Mouse (Mus musculus) midbrain, embryonic 15.5 days (tissue): ENCODE measurements around the gene Gm42906. TPM values are rescaled to one million over a fixed set of nuclear protein-coding genes. Genes with fewer than 3 reads are reported as not detected.

Experiments used
- ATAC-seq: fragments of 200-750 bp; cut with Nextera tagmentation; replicated peaks from 2 replicates; pipeline ENCODE4 v1.8.0; 2017; ENCODE audit warnings: moderate TSS enrichment
- H3K27ac ChIP-seq: fragments of 300-500 bp; sonication (generic); 2 replicates; pipeline ENCODE4 v1.5.1; 2015; ENCODE audit warnings: mild to moderate bottlenecking, inconsistent platforms
- H3K27me3 ChIP-seq: fragments of 300-500 bp; sonication (generic); replicated peaks from 2 replicates; pipeline ENCODE4 v1.6.1; 2015; ENCODE audit warnings: inconsistent platforms
- H3K36me3 ChIP-seq: fragments of 300-500 bp; sonication (generic); replicated peaks from 2 replicates; pipeline ENCODE4 v1.6.1; 2015; ENCODE audit warnings: inconsistent platforms
- H3K4me1 ChIP-seq: fragments of 300-500 bp; sonication (generic); 2 replicates; pipeline ENCODE4 v1.6.1; 2015; ENCODE audit warnings: inconsistent platforms
- H3K4me2 ChIP-seq: fragments of 300-500 bp; sonication (generic); 2 replicates; pipeline ENCODE4 v1.6.1; 2015; ENCODE audit warnings: inconsistent platforms, mild to moderate bottlenecking, moderate library complexity
- H3K4me3 ChIP-seq: fragments of 300-500 bp; sonication (generic); 2 replicates; pipeline ENCODE4 v1.5.1; 2015; ENCODE audit warnings: mild to moderate bottlenecking, inconsistent platforms
- H3K9ac ChIP-seq: fragments of 300-500 bp; sonication (generic); 2 replicates; pipeline ENCODE4 v1.6.1; 2015; ENCODE audit warnings: mild to moderate bottlenecking, inconsistent platforms
- H3K9me3 ChIP-seq: fragments of 300-500 bp; sonication (generic); 2 replicates; pipeline ENCODE4 v1.6.1; 2016; ENCODE audit warnings: inconsistent platforms
- WGBS: fragments of 180-500 bp; shearing (Covaris S2); methylation state at CpG from one replicate; pipeline ENCODE4 v1.1.7; 2015; ENCODE audit warnings: mixed read lengths; 5-methylcytosine and 5-hydroxymethylcytosine counted together
- polyA plus RNA-seq: library from polyadenylated mRNA; unstranded; fragments of >200 nt; fragmentation: Nextera tagmentation; extraction: Ambion mirVana; gene quantifications from 2 replicates; pipeline ENCODE4 v1.2.1, GENCODE M21; 2015

Gm42906 gene
- polyA plus RNA-seq, 1 experiment from 2014 or later, result not detected

DNA sequence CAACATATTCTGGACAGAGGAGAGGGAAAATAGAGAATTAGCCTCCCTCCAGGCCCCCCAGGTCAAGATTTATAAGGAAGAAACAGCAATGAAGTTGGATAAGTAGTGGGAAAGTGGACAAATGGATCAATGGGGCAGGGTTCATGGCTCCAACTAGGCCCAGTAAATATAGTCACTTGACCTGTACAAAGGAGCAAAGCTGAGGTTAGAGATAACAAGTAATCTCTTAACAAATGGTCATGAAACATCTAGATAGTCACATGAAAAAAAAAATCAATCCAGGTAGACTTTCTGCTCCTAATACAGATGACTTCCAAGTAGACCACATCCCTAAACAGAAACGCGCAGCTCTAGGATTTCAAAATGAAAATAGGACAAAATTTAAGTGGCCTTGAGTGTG, 350.0 kb downstream of the Gm42906 start:
- 100% methylated on average over 2 of the region's 2 CpGs for WGBS
- H3K27ac ChIP-seq, result no peak overlapping the region

DNA sequence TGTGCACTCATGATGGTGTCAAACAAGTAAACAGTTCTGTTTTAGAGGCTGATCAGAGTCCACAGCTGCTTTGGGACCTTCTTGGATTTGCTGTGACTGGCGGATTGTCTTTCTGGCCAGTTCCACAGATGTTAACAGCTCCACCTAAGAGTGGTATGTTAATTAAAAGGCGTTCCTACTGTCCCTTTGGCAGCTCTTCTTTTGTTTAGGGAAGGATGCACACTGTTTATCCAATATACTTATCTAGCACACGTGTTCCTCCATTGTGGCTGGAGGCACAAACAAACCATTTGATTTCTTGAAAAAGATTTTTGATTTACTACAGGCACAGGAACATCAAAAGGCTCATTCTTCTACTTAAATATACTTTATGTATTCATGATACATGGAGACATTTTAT, 351.0 kb downstream of the Gm42906 start:
- no peak for ATAC-seq
- H3K9me3 ChIP-seq, result no peaks in the 10 kb centered on the region
- no peak overlapping the region for H3K27ac ChIP-seq
- H3K4me1 ChIP-seq, result no peaks in the 10 kb centered on the region
- WGBS, result 62% methylated on average over 3 of the region's 3 CpGs
- H3K4me3 ChIP-seq, result no peak overlapping the region
- H3K27me3 ChIP-seq, result no peaks in the 10 kb centered on the region
- no peak overlapping the region for H3K4me2 ChIP-seq
- H3K9ac ChIP-seq, result no peak overlapping the region
- H3K36me3 ChIP-seq, result no peaks in the 10 kb centered on the region

More for the DNA sequence above, 350.0 kb downstream of the Gm42906 start:
- no peak overlapping the region for H3K9ac ChIP-seq
- no peaks in the 10 kb centered on the region for H3K36me3 ChIP-seq
- no peaks in the 10 kb centered on the region for H3K4me1 ChIP-seq
- H3K9me3 ChIP-seq, result no peaks in the 10 kb centered on the region
- no peak overlapping the region for H3K4me3 ChIP-seq
- H3K4me2 ChIP-seq, result no peak overlapping the region
- no peak for ATAC-seq
- no peaks in the 10 kb centered on the region for H3K27me3 ChIP-seq

DNA sequence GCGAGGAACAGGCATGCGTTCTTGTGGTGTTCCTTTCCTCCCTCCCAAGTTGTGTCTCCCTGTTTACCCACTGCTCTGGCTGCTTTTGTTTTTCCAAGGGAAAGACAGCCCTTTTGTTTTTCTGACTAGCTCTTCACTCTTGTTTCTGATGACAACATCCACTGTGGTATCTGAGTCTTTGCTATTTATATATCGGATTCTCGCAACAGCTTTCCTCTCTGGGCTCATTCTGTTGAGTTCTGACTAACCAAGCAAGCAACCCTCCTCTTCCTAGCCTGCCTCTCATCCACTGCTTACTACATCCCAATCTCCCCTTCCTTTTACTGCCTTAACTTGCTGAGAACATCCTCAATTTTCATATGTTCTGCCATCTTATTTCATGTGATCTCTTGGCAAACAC, 353.7 kb downstream of the Gm42906 start:
- Histone ChIP-seq H3K9me3 (no peaks in the 10 kb centered on the region), H3K27ac (no peak overlapping the region), H3K4me3 (no peak overlapping the region), H3K36me3 (no peaks in the 10 kb centered on the region), H3K27me3 (no peaks in the 10 kb centered on the region), H3K4me2 (no peak overlapping the region), H3K4me1 (0 out of 2 replicates have a peak, but pooled peaks cover 4% of the 10 kb centered on the region), H3K9ac (no peak overlapping the region)
- no peak for ATAC-seq
- 83% methylated on average over 4 of the region's 4 CpGs for WGBS

DNA sequence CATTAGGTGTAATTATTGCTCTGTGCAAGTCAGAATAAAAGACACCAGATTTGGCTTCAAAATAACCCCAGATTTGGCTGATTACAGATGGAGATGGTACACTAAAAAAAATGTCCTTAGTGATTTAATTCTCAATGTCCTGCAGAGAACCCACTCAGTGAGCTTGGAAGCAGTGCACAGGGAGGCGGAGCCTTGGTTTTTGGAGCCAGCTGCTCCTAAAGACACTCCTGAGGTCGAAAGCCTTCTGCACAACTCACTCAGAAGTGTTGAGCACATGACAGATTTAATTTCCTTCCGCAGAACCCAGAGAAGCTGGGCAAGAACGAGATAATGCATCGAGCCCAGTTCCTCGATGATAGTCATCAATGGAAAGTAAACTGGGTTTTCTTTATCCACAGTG, 356.5 kb downstream of the Gm42906 start:
- Histone ChIP-seq H3K27ac (no peak overlapping the region), H3K4me2 (no peak overlapping the region), H3K36me3 (no peaks in the 10 kb centered on the region), H3K4me3 (no peak overlapping the region), H3K9me3 (no peaks in the 10 kb centered on the region), H3K4me1 (0 out of 2 replicates have a peak, but pooled peaks cover 4% of the 10 kb centered on the region), H3K27me3 (no peaks in the 10 kb centered on the region), H3K9ac (no peak overlapping the region)
- 83% methylated on average over 6 of the region's 6 CpGs for WGBS
- no peak for ATAC-seq

DNA sequence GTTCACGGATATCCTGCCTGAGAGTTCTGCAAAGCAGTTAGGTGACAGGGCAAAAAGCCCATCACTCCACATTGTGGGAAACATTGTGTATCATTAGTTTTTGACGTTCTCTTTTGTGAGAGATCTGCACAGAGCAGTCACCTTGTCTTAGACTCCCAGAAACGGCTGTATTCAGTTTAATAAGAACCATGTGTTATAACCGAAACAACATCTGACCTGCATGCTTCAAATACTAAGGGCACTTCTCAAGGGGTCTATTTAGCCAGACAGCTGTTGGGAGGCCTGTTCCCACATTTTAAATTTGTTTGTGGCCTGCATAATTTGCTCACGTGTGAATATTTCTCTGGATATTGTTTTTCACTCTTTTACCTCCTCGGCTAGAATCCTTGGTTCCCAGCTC, 357.1 kb downstream of the Gm42906 start:
- 77% methylated on average over 6 of the region's 6 CpGs for WGBS
- Histone ChIP-seq H3K4me3 (no peak overlapping the region), H3K4me2 (no peak overlapping the region), H3K27ac (no peak overlapping the region), H3K36me3 (no peaks in the 10 kb centered on the region), H3K9me3 (no peaks in the 10 kb centered on the region), H3K9ac (no peak overlapping the region), H3K4me1 (0 out of 2 replicates have a peak, but pooled peaks cover 4% of the 10 kb centered on the region), H3K27me3 (no peaks in the 10 kb centered on the region)
- no peak for ATAC-seq

DNA sequence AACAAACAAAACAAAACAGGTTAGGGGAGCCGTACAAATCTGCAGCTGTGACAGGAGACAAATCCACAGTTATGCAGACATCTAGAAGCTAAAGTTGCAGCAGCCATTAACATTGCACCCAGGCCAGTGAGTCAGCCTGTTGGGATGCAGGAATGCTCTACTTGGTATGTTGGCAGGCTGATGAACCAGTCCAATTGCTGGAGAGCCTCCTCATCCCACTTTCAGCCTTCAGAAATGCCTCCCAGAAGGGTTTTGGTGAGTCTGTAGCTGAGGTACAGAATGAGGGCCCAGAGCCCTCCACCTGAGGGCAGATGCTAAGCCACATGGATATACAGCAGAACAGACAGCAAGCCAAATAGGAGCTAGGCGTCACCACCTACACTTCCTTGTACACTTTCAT, 358.4 kb downstream of the Gm42906 start:
- Histone ChIP-seq H3K36me3 (no peaks in the 10 kb centered on the region), H3K4me2 (no peak overlapping the region), H3K9me3 (no peaks in the 10 kb centered on the region), H3K4me1 (0 out of 2 replicates have a peak, but pooled peaks cover 4% of the 10 kb centered on the region), H3K27ac (no peak overlapping the region), H3K4me3 (no peak overlapping the region), H3K9ac (no peak overlapping the region), H3K27me3 (no peaks in the 10 kb centered on the region)
- no peak for ATAC-seq
- WGBS, result 84% methylated on average over 2 of the region's 2 CpGs

DNA sequence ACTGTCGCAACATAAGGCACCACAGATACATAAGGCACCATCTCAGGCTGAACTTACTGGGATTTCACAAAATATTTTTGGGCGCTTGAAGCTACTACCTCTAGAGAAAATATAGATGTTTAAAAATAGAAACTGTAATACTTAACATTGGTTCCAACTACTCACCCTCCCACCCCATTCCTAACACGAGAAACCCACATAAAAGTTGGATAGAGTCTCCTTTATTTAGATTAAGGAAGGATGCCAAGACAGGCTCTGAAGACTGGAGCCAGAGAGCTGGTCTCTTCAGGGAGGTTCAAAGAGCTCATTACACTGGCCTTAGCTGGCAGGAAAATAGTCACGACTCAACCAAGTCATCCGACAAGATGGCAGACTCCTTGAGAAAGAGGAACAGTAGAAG, 361.9 kb downstream of the Gm42906 start:
- Histone ChIP-seq H3K4me2 (no peak overlapping the region), H3K27me3 (no peaks in the 10 kb centered on the region), H3K4me1 (no peaks in the 10 kb centered on the region), H3K9me3 (no peaks in the 10 kb centered on the region), H3K4me3 (no peak overlapping the region), H3K36me3 (no peaks in the 10 kb centered on the region), H3K27ac (no peak overlapping the region), H3K9ac (no peak overlapping the region)
- ATAC-seq, result no peak
- WGBS, result 86% methylated on average over 5 of the region's 5 CpGs

DNA sequence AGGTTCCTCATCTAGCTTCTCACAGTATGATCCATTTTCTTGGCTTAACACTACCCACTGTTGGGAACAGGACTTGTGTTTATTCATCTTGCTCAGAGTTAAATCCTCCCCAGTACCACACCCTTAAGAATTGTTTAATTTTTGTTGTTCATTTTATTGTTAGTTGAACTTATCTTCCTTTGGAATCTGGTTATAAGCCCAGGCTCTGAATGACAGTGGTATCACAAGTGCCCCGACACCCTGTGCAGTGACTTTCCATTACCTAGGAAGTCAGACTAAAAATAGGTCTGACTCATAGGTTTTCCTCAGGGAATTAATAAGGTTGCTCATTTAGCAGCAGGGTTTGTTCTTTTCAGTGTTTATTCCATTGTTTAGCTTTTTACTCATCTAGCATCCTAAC, 362.7 kb downstream of the Gm42906 start:
- Histone ChIP-seq H3K9ac (no peak overlapping the region), H3K27me3 (no peaks in the 10 kb centered on the region), H3K4me3 (no peak overlapping the region), H3K27ac (no peak overlapping the region), H3K9me3 (no peaks in the 10 kb centered on the region), H3K4me2 (no peak overlapping the region), H3K36me3 (no peaks in the 10 kb centered on the region), H3K4me1 (peaks cover 2% of the 10 kb centered on the region; the same call in 1 of the 2 replicates)
- 90% methylated on average over 1 of the region's 1 CpGs for WGBS
- ATAC-seq, result no peak

DNA sequence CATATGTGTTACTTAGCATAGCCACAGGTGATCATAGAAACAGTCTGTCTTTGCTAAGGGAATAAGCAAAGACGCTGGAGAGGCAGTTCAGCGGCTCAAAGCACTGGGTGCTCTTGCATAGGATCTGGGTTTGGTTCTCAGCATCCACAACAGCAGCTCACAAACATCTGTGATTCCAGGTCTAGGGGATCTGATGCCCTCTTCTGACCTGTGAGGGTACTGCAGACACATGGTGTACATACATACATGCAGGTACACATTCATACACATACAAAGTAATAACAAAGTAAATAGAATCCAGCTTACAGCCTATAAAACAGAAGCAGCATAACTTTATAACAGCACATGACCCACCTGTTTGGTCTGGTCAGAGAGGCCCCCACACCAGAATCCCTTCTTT, 366.0 kb downstream of the Gm42906 start:
- H3K36me3 ChIP-seq, result no peaks in the 10 kb centered on the region
- 95% methylated on average over 2 of the region's 2 CpGs for WGBS
- no peak for ATAC-seq
- no peak overlapping the region for H3K4me3 ChIP-seq
- H3K4me2 ChIP-seq, result no peak overlapping the region
- peaks cover 3% of the 10 kb centered on the region; the same call in 1 of the 2 replicates for H3K4me1 ChIP-seq
- no peaks in the 10 kb centered on the region for H3K27me3 ChIP-seq
- no peaks in the 10 kb centered on the region for H3K9me3 ChIP-seq
- H3K9ac ChIP-seq, result no peak overlapping the region
- H3K27ac ChIP-seq, result no peak overlapping the region

DNA sequence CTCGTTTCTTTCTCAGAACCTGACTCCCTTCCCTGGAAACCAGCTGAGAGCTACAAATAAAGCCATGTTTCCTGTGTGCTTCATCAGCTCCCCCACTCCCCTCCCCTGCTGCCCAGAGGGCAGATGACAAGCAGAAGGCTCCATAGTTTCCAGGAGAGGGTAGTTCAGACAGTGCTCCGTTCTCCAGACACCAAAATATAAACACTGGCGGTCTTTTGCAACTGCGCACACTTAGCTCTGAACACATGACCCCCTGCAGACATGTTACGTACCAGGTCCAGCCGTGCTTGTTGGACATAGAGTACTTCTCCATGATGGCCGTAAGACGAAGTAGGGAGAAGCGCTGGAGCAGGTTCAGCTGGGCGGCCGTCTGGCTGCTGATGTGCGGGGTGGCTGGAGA, 367.5 kb downstream of the Gm42906 start:
- Histone ChIP-seq H3K36me3 (no peaks in the 10 kb centered on the region), H3K4me2 (no peak overlapping the region), H3K4me1 (peaks cover 3% of the 10 kb centered on the region; the same call in 1 of the 2 replicates), H3K9me3 (no peaks in the 10 kb centered on the region), H3K4me3 (no peak overlapping the region), H3K27me3 (no peaks in the 10 kb centered on the region), H3K27ac (no peak overlapping the region), H3K9ac (no peak overlapping the region)
- no peak for ATAC-seq
- 82% methylated on average over 12 of the region's 12 CpGs for WGBS

DNA sequence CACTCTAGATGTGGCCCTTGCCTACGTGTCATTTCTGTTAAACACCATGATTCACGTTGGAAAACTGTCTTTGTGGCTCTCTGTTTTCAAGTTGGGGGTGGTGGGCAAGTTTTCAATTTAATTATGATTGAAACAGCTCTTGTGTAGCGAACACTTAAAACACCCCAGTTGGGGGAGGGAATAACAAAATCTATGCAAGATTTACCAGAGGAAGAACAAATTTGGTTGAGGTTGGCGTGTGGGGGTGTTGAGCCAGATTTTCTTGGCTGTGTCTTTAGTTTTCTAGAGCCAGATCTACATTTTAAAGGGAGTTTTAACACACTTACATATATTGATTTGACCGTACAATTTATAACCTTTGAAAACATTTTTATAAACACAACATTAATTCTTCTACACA, 368.2 kb downstream of the Gm42906 start:
- Histone ChIP-seq H3K4me1 (peaks cover 3% of the 10 kb centered on the region; the same call in 1 of the 2 replicates), H3K9me3 (no peaks in the 10 kb centered on the region), H3K4me2 (no peak overlapping the region), H3K27ac (no peak overlapping the region), H3K36me3 (no peaks in the 10 kb centered on the region), H3K4me3 (no peak overlapping the region), H3K27me3 (no peaks in the 10 kb centered on the region), H3K9ac (no peak overlapping the region)
- WGBS, result 93% methylated on average over 5 of the region's 5 CpGs
- no peak for ATAC-seq

DNA sequence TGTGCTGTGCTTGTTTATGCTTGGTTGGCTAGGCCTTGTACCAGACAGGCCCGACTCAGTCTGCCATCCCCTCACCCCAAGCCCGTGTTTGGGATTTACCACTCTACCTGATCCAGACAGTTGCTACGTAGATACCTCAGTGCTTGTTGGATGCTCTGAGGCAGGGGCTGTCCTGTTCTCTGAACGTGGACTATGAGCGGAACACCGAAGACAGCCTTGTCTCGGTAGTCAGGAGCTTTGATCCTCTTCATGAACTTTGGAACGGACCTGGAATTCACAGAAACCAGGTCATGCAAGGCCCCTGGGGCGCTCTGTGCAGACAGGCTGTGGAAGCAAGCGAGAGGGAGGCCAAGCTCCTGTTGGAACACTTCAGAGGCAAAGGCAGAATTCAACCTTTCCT, 368.6 kb downstream of the Gm42906 start:
- H3K4me2 ChIP-seq, result no peak overlapping the region
- ATAC-seq, result no peak
- H3K27me3 ChIP-seq, result no peaks in the 10 kb centered on the region
- no peaks in the 10 kb centered on the region for H3K36me3 ChIP-seq
- H3K9me3 ChIP-seq, result no peaks in the 10 kb centered on the region
- H3K27ac ChIP-seq, result no peak overlapping the region
- peaks cover 3% of the 10 kb centered on the region; the same call in 1 of the 2 replicates for H3K4me1 ChIP-seq
- H3K9ac ChIP-seq, result no peak overlapping the region
- WGBS, result 92% methylated on average over 10 of the region's 10 CpGs
- H3K4me3 ChIP-seq, result no peak overlapping the region

DNA sequence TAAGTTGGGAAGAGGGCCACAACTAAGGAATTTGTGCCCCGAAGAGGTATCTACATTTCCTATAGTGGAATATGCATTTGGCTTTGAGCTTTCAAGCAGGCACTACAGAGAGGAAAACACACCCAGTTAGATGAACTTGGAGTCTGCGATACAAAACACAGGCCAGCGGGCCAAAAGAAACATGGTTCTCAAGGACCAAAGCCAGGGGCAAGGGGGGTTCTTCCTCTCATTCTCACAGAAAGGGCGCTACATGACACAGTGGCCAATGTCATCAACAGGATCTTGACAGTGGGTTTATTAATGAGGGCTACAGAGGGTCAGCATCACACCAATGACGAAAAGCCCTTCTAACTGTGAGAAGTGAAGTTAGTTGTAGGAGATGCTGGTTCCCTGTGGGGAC, 370.2 kb downstream of the Gm42906 start:
- Histone ChIP-seq H3K27ac (no peak overlapping the region), H3K4me2 (no peak overlapping the region), H3K9me3 (no peaks in the 10 kb centered on the region), H3K27me3 (no peaks in the 10 kb centered on the region), H3K4me1 (peaks cover 3% of the 10 kb centered on the region; the same call in 1 of the 2 replicates), H3K36me3 (no peaks in the 10 kb centered on the region), H3K9ac (no peak overlapping the region), H3K4me3 (no peak overlapping the region)
- ATAC-seq, result no peak
- WGBS, result 94% methylated on average over 5 of the region's 5 CpGs
